In the genomic region with DNA sequence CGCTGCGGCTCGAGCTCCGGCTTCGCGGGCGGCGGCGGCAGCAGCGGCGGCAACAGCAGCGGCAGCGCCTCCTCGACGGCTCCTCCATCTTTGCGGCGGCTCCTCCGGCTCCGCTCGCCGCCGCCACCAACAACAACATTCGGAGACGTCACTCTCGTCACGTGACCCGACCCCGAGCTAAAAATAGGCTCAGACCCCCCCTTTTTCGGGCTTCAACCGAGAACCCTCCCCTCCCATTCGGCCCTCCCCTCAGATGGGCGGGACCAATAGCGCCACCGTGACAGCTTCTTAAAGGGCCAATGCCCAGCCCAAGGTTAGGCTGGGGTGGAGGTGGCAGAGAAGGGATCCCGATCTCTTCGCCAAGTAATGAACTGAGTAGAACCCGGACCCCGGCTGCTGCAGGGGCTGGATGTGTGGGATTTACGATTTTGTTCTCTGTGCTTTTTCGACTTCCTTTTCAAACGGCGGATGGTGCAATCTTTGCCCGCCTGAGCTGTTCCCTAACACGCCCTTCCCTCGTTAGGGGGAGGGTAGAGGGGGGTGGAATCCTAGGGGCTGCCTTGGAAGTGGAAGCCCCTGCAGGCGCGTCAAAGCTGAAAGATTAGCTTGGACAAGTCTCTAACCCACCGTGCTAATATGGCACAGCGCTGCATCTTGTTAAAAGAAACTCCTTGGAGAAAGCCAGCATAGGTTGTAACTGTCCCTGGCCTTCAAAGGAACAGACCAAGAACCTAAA, we compare ENCODE assay signal across 8 mouse cellular contexts. TPM values are rescaled to one million over a fixed set of nuclear protein-coding genes. Genes with fewer than 3 reads are reported as not detected.
A peak's percentile ranks its signal among the peaks of the same experiment; 100 is the strongest.
DNase-seq lines count a peak whose midpoint lies in the region; ATAC-seq lines count a peak whose summit lies in the region.

Hdac5 (minus strand) TSS at position 161 of the 736 bp plus-strand sequence.

- ATAC-seq in inflammation-experienced regulatory T-cells, adult 6 months: peak; percentile 94
- ATAC-seq in megakaryocyte-erythroid progenitor cell, adult 5-6 weeks (replicated peaks; ENCODE audit: low FRiP score, low TSS enrichment, poor library complexity, severe bottlenecking): peak; percentile 96

- intact Hi-C loops in gastrocnemius, postnatal 14 days (cut with DNase I; ENCODE audit: low total_unique reads): no loop called here
- intact Hi-C loops in left cerebral cortex, postnatal 10 days (cut with DNase I): no loop called here

- DNase-seq in adrenal gland, adult (ENCODE audit: inconsistent age in 2 of 2, low spot score in 1 of 2): peak; percentile 98 to 99
- DNase-seq in embryo, embryonic 10.5 days (ENCODE audit: low spot score): peak; percentile 100
- DNase-seq in gastrocnemius, postnatal 14 days: peak; percentile 98
- peak; percentile 98 to 99 for DNase-seq in left cerebral cortex, postnatal 10 days (ENCODE audit: extremely low spot score in 1 of 2, low spot score in 2 of 2)
- peak; percentile 98 for DNase-seq in right cerebral cortex, postnatal 25 days
- peak; percentile 94 to 99 for DNase-seq in urinary bladder, postnatal 4 days (ENCODE audit: low spot score in 2 of 2)

RNA-seq across cellular contexts. Expression of gene Hdac5, which starts in this region (rescaled TPM):
- total RNA-seq in gastrocnemius, postnatal 14 days (2021): 10 to 100 TPM; 59.5 to 65.6 TPM
- polyA plus RNA-seq in inflammation-experienced regulatory T-cells, adult 6 months (2017; shearing (Covaris generic)): 1 to 10 TPM; 6.8 to 8.2 (median 7.7) TPM
- 100 to 1,000 TPM; 190 TPM for total RNA-seq in left cerebral cortex, postnatal 10 days (2021)
- total RNA-seq in megakaryocyte-erythroid progenitor cell, adult 5-6 weeks (2014; fragmentation: Nextera tagmentation): 10.7 and 16.6 TPM in 2 replicates
- 6.1 and 11.4 TPM in 2 replicates for total RNA-seq in megakaryocyte-erythroid progenitor cell, adult 5-6 weeks (2017)

Comparison
In these comparisons a context has a peak if more than half of its experiments do, and no peak if none do; other contexts are left out.
1. Peak in every context shown above with its lines: DNase-seq and ATAC-seq.